Mouse (Mus musculus): Measurements from ENCODE around the gene Hsd3b7.

The Hsd3b7 gene

GRCm38 (mm10) chr7:127800435-127801009, at the start of gene Hsd3b7:
Gene Hsd3b7, plus strand, starts transcription at chr7:127800604.
- DNase-seq (ENCODE audit: low spot score) = peak; percentile 88

- DNase-seq (ENCODE audit: low spot score) = no peak
Observed at GRCm38 (mm10) chr7:127751619-127752018, 48.8 kb upstream of the Hsd3b7 start.

- DNase-seq (ENCODE audit: low spot score) = no peak
Observed at GRCm38 (mm10) chr7:127752069-127752468, 48.3 kb upstream of the Hsd3b7 start.

GRCm38 (mm10) chr7:127753158-127753557, 47.2 kb upstream of the Hsd3b7 start:
- DNase-seq (ENCODE audit: low spot score) = no peak

GRCm38 (mm10) chr7:127753741-127754140, 46.7 kb upstream of the Hsd3b7 start:
- no peak for DNase-seq (ENCODE audit: low spot score)

GRCm38 (mm10) chr7:127759716-127760115, 40.7 kb upstream of the Hsd3b7 start:
- DNase-seq (ENCODE audit: low spot score) = peak; percentile 41

GRCm38 (mm10) chr7:127760478-127760877, 39.9 kb upstream of the Hsd3b7 start:
- no peak for DNase-seq (ENCODE audit: low spot score)

GRCm38 (mm10) chr7:127761026-127761425, 39.4 kb upstream of the Hsd3b7 start:
- DNase-seq (ENCODE audit: low spot score) = peak; percentile 83

GRCm38 (mm10) chr7:127763642-127764041, 36.8 kb upstream of the Hsd3b7 start:
- DNase-seq (ENCODE audit: low spot score) = no peak

- no peak for DNase-seq (ENCODE audit: low spot score)
Observed at GRCm38 (mm10) chr7:127765756-127766155, 34.6 kb upstream of the Hsd3b7 start.

- DNase-seq (ENCODE audit: low spot score) = peak; percentile 15
Observed at GRCm38 (mm10) chr7:127766851-127767609, 33.4 kb upstream of the Hsd3b7 start.

GRCm38 (mm10) chr7:127767671-127768345, 32.6 kb upstream of the Hsd3b7 start:
- DNase-seq (ENCODE audit: low spot score) = no peak

GRCm38 (mm10) chr7:127768346-127768996, 31.9 kb upstream of the Hsd3b7 start:
- DNase-seq (ENCODE audit: low spot score) = no peak

GRCm38 (mm10) chr7:127768997-127769593, 31.3 kb upstream of the Hsd3b7 start:
- peak; percentile 97 for DNase-seq (ENCODE audit: low spot score)

- DNase-seq (ENCODE audit: low spot score) = peak; percentile 85
Observed at GRCm38 (mm10) chr7:127769651-127770038, 30.8 kb upstream of the Hsd3b7 start, which contains the start of gene Orai3. Gene Orai3, plus strand, starts transcription at chr7:127769815.

- peak; percentile 21 for DNase-seq (ENCODE audit: low spot score)
Observed at GRCm38 (mm10) chr7:127770039-127770905, 30.1 kb upstream of the Hsd3b7 start.

- no peak for DNase-seq (ENCODE audit: low spot score)
Observed at GRCm38 (mm10) chr7:127771262-127771661, 29.1 kb upstream of the Hsd3b7 start.

- DNase-seq (ENCODE audit: low spot score) = no peak
Observed at GRCm38 (mm10) chr7:127772080-127772479, 28.3 kb upstream of the Hsd3b7 start.

GRCm38 (mm10) chr7:127772557-127772956, 27.8 kb upstream of the Hsd3b7 start:
- no peak for DNase-seq (ENCODE audit: low spot score)

GRCm38 (mm10) chr7:127773664-127774384, 26.6 kb upstream of the Hsd3b7 start:
- DNase-seq (ENCODE audit: low spot score) = peak; percentile 75
